Mouse (Mus musculus) ZHBTc4 (cell line): ENCODE results near the gene Olfr70.

ENCODE experiments used
- DNase-seq: peaks from one replicate; pipeline ENCODE4 v3.0.0-alpha.2; 2011; ENCODE audit warnings: low read depth, low spot score

Gene Olfr70

DNA sequence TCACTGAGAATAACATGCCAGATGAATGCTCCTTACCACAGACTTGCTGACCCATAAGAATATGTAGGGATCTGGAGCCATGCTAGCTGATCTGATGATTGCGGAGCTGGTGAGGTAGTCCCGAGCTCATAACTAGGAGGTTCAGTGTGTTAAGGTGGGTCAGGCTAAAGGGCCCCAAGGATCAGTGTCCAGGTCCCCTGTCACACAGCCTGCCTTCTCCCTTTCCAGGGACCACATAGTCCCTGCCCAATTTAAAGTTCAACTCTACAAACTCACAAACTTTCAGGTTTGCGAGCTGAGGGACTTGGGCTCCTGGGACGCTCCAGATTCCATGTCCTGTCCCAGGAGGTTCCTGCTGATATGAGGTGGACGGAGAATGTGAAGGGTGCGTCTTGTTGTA, at the start of gene Olfr70:
Olfr70 (minus strand) TSS at position 101 of the 400 bp plus-strand sequence.
- DNase-seq = no peak

DNA sequence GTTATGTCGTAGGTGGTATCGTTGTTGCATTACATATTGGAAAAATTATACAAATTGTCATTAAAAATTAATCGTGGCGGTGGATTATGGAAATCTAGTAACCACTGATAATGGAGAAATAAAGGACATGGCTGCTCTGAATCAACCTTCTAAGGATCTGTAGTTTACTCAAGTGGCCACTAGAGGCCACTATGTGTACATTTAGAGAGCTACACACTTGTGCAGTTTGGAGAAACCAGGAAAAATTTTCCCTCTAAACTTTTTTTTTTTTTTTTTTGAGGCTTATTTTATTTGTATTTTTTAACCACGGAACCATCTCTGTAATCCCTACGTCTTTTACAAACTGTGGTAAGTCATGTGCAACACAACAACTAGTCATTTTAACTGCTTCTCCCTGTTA, 44.6 kb upstream of the Olfr70 start:
- DNase-seq = peak; percentile 73

DNA sequence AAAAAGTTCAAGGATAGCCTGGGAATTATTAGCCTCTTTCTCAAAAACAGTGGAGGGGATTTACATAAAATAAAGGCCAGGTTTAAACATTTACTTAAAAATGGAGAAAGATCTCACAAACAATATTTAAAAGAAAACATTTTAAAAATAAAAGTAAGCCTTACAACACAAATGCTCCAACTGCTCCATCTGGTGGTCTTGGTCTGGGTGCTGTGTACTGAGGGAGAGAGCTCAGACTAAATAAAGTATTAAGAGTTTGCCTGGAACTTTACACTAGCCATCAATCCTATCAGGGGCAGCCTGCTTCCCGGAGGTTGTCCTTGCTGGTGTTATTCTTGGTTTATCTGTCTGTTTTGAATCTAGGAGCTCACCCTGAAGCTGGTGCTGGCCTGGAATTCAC, 42.5 kb upstream of the Olfr70 start:
- no peak for DNase-seq

GRCm38 (mm10) chr4:43742637-43743036, 42.0 kb upstream of the Olfr70 start:
- DNase-seq = no peak

DNA sequence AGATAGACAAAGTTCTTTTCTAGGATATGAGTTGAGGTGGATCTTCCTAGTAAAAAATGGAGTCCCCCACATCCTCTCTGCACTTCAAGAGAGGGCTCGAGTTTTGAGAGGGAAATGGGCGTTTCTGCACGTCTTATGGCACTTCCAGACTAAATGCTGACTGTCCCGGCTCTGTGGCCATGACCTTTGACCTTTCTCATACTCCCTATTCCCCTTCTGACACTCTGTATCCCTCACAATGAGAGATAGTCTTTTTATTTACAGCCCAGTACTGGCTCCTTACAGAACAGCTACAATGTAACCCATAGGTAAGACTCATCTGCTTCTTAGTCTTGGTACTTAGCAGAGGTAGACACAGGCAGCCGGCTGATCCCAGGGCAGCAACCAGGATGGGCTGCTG, 40.9 kb upstream of the Olfr70 start:
- peak; percentile 41 for DNase-seq

- peak; percentile 28 for DNase-seq
Measured at GRCm38 (mm10) chr4:43738989-43739674, 38.5 kb upstream of the Olfr70 start.

DNA sequence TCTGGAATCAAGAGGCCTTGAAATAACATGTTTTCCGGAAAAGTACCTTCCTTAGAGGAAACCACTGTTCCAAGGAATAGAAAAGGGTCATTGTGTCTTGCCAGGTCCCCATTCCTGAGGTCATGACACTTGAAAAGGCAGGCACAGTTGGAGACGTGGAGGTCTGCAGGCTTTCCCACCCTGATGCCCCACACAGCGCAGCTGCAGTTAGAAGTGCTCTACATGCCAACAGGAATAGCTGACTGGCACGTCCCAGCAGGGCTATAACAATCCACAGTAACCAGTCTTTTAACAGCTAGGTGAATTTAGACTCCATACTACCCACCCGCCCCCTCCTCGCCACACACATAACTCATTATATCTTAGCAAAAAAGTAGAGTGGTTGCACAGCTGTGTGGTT, 36.5 kb upstream of the Olfr70 start:
- DNase-seq = no peak

DNA sequence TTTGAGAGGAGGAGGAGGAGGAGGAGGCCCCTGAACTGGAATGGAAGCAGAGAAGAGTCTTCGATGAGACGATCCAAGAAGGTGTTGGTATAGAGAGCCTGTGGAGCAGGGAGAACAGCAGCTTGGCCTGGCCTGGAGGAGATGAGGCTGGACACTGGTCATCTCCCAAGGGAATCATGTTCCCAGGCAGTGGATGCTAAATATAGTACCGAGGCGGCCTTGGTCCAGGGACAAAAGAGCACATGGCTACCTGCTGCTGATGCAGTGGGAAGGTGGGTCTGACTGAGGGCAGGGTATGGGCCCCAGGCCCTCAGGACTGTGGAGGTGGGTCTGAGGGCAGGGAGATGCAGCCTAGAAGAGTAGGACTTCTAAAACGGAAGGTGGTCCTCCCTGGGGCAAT, 32.6 kb upstream of the Olfr70 start:
- DNase-seq = no peak

DNA sequence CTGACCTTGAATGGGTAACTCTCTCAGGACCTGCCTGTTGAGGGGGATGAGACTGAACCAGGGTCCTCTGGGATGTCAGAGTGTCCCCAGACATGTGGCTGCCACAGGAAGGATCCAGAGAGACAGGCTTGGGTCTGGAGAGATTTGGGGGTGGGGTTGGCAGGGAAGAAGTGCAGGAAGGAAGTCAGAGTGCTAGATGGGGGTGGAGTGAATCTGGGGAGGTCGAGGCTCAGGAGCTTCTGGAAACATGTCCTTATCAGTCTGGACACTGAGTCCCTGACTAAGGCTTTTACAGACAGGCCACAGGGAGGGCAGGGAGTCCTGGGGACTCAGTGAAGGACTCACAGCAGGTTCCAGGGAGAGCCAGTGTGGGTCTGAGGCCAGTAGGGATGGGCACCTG, 31.6 kb upstream of the Olfr70 start:
- no peak for DNase-seq

GRCm38 (mm10) chr4:43730750-43731297, 30.2 kb upstream of the Olfr70 start:
- peak; percentile 49 for DNase-seq

DNA sequence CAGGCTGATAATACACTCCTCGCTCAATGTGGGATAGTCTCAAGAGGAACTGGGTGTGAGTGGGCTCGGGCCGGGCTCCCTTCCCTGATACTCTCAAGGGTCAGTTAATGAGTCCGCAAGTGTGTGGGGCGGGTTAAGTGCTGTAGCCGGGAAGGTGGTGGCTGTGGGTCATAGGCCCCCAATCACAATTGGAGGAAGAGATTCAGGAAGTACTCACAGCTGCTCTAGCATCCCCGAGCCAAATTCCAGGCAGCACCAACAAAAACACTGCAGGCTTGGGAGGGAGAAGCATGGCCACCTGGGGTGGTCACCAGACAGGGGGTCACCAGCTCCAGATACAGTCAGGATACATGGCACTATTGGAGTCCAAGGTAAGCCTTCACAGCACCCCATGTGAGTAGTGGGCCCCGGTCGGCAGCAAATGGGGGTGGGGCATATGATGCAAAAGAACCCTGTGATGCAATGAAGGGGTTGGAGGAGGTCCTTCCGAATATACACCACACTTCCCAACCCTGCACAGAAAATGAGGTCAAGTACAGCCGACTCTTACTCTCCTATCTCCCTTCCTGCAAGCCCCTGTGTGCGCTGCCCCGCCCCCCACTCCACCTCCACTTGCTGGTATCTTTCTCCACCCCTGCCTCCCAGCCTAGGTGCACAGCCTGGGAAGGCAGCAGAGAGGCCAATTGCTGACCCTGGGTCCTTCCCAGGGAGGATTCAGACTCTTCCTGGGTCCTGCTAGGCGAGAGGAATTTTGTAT, 29.4 kb upstream of the Olfr70 start, which contains the start of gene Spaar:
Spaar (plus strand) TSS at position 241 of the 757 bp plus-strand sequence.
- no peak for DNase-seq

DNA sequence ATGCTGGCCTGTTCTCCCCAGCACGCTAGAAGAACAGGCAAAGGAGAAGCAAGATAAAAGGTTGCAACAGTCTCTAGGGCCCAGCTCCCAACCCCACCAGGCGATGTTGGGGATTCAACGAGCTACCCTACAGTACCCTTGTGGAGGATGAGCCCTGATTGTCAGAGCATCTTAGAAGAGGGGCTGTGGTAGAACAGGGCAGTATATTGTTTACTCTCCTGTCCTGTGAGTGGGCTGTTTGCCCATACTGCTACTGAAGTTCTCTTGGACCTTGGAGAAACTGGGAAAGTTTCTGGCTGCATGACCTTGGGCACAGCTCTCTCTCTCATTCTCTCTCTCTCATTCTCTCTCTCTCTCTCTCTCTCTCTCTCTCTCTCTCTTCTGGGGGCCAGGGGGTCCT, 28.5 kb upstream of the Olfr70 start:
- no peak for DNase-seq

- DNase-seq = no peak
Measured at GRCm38 (mm10) chr4:43728576-43728954, 28.0 kb upstream of the Olfr70 start.

DNA sequence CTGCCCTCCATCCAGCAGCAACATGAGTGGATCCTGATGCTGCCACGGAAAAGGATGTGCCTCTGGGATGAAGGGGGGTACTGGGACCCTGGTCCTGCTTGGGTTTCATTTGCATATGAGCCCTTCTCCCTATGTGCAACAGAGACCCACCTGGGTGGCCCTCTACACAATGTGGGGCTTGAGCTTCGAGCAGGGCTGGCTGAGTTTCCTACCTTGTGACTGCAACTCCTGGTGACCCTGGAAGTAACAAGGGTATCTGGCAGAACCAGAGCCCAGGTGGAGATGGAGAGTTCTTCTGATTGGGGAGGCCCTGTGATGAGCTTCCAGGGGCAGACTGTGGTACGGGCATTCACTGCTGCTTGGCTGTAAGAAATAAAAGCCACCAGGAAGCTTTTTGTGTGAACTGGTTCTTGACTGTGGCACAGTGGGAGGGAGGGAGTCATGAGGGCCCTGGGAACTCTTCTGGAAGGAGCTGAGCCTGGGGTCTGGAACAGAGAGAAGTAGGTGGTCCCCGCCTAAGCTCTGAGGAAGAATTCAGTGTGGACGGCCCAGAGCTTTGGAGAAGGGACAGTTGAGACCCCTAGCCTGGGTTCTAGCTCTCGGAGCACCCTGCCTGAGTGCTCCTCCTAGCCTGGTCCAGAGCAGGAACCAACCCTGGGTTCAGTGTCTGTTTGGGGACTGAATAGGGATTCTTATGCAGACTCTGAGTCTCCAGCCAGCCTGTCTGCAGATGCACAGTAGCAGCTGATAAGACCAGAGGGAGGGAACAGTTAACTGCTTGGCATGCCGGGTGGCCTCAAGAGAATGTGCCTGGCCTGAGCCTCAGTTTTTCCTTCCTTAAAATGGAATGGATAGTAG, 27.3 kb upstream of the Olfr70 start:
- DNase-seq = no peak

GRCm38 (mm10) chr4:43726995-43727394, 26.4 kb upstream of the Olfr70 start, which contains the start of gene Hrct1:
Gene Hrct1, plus strand, starts transcription at chr4:43727188.
- DNase-seq = peak; percentile 75

DNA sequence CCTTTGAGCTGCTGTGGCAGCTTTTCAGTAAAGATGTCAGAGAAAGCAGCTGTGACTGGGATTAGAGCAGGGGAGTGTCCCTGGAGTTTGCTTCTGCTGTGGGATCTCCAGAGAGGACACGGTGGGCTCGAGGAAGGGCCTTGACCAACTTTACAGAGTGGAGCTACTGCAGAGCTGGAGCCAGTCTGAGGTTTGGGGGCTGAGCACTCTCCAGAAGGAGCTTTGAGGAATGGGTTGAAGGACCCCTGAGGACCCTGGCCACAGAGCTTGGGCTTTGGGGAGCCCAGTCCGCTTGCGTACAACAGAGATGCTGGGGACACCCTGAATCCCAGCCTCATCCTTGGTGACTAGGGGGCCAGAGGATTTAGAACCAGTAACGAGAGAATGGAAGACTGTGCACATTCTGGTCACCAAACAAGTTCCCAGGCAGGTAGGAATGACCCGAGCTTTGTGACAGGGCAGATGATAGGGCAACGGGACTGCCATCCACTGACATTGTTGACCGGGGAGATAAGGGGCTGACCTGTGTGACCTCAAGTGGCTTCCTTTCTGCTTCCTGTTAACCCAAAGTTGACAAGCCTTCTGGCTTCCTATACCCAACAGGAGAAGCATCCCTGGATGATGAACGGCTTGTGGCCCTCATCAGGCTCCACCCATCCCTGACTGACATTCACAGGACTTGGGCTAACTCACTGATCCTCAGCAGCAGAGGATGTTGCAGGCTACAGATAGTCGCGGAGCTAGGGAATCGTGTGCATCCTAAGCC, 25.8 kb upstream of the Olfr70 start:
- DNase-seq = no peak

DNA sequence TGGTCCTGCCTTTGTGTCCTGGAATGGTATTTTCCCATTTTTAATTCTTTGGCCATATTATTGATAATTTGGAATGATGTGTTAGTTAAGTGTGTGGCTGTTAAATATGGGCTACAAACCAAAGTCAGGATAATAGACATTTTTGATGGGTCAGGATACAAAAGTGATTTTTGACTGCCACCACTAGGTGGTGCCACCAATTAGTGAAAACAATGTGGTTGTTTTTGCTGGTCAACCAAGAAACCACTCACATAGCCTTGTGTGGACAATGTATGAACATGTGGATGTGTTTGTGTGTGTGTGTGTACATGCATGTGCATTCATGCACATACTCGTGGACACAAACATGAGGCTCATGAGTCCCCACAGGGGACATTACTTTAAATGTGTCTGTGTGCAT, 24.2 kb upstream of the Olfr70 start:
- peak; percentile 68 for DNase-seq

DNA sequence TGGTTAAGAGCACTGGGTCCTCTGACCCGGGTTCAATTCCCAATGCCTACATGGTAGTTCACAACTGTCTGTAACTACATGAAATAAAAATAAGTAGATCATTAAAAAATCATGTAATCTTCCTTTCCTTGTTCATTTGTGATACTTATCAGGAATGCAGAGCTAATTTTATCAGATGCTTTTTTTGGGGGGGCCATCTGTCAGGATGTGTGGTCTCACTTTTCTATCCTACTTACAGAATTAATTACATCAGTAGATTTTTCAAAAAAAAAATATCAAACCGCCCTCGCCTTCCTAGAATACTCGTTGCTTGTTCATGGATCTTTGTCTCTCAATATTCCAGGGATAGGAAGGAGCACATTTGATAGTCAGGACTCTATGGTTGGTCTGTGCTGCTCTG, 21.6 kb upstream of the Olfr70 start:
- DNase-seq = no peak

DNA sequence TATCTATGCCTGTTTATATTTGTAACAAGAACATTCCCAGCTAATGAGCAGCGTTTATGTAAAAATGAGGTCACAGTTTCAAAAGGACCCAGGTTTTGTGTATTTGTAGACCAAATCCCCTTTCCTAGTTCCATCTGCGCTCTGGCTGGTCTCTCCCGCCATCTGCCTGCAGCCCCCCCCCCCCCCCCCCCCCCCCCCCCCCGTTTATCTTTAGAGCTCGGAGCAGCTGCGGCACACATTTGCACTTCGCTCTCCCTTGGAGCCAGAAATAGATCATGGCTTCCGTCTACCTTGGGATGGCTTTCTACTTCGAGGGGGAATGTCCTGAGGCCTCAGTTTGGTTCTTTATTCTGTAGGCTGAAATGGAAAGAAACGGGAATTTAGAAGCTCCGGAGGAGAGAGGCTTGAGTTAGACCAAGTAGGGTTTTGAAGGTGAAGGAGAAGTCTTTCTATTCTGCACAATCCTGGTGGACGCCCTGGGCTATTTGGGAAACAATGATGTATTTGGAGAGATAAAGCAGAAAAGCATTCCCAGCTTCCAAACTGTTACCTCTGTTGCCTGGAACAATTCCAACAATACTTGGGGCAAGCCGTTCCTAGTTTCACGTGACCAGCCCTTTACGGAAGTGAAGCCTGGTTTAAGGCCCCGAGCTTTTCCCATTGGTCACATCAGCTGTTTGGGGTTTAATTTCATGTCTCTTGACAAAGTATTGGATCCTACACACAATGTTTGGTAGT, 20.1 kb upstream of the Olfr70 start:
- DNase-seq = peak; percentile 82

DNA sequence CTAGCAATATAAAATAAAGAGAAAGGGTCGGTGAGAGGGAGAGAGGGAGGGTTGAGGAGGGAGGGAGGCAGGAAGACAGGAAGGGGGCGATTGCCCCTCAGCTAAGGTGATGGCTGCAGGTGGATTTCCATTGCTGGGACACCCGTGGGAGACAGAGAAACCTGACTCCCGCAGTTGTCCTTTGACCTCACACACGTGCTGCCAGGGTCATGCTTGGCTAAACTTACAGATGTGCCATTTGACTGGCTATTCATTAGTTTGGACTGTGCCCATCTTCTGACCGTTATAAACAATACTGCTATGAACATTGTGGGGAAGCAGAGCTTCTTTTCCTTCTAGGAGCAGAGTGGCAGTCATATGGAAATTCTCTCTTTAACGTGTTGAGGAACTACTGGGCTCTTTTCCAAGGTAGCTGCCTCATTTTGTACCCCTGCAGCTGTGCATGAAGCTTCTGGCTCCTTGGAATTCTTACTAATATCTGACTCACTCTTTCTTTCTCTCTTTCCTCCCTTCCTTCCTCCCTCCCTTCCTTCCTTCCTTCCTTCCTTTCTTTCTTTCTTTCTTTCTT, 13.1 kb upstream of the Olfr70 start:
- DNase-seq = no peak
